Mouse (Mus musculus): Measurements from ENCODE around the gene Mlph.

Mlph gene

DNA sequence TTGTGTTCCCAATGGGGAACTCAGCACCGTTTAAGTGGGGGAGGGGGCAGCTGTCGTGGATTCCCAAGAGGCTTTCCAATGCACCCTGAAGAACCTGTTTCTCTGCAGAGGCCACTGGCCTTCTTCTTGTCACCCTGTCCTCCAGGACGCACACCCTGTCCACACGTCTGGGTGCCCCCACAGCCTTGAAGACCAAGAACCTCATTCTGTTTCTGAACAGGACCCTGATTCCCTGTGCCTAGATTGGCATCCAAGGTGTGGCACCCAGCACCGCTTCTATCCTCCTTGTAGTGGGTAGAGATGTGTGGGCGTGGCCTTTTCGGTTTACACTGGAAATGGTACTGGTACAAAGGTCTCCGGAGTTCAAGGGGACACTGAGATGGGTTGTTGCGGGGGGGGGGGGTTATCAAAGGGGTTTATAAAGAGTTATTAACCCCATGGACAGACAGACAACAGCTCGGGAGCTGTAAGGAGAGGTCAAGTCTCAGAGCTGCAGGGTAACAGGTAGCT, 55.1 kb downstream of the Mlph start:
- no peak for DNase-seq (ENCODE audit: low read depth)

DNA sequence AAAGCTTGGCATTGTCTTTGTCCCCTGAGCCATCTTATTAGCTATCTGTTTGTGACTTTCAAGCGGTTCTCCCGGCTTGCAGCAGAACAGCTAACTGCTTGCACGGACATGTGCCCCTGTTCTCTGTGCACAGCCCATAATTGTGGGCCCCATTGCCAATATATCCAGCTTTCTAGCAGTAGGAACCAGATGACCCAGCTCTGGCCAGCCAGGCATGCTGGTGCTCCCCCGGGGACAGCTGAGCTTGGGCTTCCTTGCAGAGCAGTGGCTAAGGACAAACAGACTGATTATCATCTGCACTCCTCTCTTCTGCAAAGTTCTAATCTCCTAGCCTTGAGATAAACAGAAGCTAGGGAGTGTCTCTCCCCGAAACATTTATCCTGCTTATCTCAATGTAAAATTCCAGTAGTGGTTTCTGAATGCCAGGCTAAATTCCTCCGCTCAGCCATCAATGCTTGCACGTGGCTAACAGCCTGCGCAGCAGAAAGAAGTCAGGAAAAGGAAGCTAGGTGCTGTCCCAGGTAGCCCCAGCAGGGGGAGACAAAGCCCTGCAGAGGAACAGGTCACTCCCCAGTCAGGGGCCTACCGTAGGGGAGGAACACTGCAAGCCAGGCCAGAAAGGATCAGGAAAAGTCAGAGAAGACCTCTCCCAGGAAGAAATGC, 58.2 kb downstream of the Mlph start:
- peak; percentile 40 for DNase-seq (ENCODE audit: low read depth)

DNA sequence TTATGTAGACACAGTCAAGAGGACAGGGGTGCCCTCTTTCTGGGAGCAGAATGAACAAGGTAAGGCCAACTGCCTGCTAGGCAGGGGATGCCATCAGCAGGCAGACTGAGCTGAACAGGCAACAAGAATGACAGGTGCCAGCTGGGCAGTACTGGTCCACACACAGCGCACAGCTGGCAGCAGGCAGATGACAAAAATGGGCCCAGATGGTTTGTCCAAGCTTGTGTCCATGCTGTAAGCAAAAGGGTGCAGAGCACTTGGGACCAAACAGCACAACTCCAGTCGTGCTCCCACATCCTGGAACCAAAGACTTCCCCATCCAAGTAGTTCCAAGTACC, 58.7 kb downstream of the Mlph start:
- DNase-seq (ENCODE audit: low read depth): no peak

DNA sequence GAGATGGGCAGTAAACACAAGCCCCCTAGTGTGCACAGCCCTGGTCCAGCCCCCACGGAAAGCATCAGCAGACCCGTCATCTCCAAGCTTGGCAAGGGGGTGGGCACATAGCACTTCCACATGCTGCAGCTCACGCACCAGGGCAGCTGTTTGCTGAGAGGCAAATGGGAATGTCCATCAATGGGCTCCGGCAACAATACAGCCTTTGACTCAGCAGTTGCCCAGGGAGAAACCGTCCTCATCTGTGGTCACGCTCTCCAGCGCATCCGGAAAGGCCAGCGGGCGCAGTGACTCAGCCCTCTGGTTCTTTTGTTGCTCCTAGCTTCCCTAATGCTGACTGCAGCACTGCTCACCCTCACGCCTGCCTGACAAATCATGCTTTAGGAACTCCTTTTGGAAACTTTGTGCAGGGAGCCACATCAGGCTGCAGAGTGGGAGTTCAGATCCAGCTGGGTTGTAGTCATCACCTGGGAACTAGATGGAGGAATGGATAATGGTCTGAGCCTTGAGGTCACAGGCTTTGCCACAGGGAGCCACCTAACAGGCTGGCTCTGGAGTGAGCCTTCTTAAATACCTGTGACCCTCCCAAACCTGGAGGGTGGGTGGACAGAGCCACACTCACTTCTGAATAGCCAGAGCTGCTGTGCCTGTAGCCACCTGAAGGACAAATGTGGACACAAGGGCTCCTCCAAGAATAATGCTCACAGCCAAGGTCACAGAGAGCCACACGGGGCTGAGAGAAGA, 60.2 kb downstream of the Mlph start:
- DNase-seq (ENCODE audit: low read depth): no peak

DNA sequence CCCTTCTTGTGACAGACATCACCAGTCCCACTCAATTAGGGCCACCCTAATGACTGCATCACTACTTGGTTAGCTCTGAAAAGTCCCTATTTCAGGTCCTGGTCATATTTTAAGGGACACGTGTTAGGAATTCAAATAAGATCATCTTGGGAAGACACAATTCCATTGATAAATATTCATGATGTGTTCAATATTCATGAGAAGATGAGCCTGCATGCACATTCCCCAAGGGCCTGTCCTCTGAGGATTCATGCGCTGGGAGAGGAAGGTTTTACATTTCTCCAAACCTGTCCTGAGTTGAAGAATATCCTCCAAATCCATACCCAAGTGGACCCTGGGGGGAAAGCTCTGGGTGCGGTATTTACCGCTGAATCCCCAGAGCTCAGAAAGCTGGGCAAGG, 61.1 kb downstream of the Mlph start:
- no peak for DNase-seq (ENCODE audit: low read depth)

DNA sequence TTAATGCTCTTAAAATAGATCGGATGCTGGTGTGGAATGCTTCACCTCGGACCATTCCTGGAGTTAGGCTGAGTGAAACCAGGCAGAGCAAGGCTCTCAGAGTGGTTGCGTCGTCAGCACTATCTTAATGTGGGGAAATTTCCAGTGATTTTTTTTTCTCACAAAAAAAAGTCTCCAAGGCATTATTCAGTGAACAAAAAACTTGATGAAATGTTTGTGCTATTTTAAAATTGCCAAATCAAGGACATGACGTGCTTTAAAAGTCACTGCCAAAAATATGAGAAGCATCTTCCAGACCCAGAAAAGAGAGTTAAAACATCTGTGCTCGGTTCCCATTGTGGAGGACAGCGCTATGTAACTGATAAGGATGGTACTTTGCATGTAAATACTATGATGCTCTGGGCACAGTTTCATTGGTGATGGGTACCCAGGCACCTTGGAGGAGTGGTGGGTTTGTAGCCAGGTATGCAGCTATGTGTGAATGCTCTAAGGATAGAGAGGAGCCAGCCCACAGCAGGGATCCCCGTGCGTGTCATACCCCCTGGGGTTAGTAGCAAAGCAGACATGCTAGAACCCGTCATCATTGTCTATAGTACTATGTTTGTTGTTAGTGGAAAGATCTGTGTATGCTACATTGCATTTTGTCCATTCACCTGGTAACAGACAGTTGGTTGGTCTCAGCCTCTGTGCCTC, 65.9 kb downstream of the Mlph start:
- no peak for DNase-seq (ENCODE audit: low read depth)

DNA sequence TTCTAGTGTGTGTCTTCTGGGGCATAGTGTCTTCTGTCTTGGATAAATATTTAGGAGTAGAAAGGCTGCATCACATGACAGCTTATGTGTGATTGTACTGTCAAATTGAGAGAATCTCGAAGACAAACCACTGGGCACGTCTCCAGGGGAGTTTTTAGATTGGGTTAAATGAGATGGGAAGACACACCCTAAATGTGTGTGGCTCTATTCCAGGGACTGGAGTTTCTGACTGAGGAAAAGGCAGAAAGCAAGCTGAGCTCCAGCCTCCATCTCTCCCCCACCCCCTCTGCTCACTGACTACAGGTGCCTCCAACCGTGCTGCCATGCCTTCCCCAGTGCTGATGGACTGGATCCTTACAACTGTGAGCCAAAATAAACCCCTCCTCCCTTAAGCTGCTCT, 66.5 kb downstream of the Mlph start:
- no peak for DNase-seq (ENCODE audit: low read depth)

DNA sequence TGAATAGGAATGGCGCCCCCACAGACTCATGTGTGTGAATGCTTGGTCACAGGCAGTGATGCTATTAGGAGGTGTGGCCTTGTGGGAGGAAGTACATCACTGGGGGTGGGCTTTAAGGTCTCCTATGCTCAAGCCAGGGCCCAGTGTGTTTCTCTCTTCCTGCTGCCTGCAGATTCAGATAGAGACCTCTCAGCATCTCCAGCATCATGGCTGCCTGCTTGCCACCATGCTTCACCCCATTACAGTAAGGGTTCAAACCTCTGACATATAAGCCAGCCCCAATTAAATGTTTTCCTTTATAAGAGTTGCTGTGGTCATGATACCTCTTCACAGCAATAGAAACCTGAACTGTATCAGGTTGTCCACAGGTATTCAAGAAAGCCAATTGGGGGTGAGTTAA, 81.0 kb downstream of the Mlph start:
- DNase-seq (ENCODE audit: low read depth): no peak

DNA sequence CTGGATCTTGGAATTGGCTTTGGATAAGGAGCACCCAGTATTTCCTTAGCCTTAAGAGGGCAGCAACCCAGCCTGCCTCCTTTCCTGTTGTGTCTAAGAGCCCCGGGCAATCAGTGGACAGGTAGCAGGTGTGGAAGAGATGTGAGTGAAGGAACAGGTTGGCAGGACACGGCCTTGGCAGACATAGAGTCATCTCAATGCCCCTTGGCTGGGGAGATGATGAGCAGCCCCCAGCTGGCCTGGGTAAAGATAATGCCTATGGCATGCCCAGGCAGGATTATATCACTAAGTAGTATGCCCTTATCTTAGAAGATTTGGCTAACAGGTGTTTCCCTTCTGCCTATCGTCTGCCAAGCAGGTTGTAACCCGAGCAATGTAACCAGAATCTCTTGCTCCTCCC, 82.3 kb downstream of the Mlph start:
- DNase-seq (ENCODE audit: low read depth): no peak

DNA sequence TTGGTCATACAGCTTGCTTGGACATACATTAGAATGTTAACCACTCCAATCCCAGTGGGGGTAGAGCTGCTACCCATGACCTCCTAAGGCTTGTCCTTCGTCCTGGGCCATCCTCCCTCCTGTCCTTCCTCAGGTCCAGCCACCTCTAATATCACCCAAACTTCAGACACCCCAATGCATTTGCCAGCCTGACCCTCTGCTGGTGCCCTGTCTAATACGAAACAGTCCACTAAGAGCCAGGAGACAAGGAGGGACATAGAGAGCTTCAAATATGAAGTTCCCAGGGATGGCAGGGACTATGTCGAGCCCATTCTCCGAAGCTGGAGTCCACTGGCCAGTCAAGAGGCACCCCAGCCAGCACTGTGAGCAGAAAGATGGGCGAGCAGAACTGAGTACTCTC, 82.8 kb downstream of the Mlph start:
- DNase-seq (ENCODE audit: low read depth): no peak

DNA sequence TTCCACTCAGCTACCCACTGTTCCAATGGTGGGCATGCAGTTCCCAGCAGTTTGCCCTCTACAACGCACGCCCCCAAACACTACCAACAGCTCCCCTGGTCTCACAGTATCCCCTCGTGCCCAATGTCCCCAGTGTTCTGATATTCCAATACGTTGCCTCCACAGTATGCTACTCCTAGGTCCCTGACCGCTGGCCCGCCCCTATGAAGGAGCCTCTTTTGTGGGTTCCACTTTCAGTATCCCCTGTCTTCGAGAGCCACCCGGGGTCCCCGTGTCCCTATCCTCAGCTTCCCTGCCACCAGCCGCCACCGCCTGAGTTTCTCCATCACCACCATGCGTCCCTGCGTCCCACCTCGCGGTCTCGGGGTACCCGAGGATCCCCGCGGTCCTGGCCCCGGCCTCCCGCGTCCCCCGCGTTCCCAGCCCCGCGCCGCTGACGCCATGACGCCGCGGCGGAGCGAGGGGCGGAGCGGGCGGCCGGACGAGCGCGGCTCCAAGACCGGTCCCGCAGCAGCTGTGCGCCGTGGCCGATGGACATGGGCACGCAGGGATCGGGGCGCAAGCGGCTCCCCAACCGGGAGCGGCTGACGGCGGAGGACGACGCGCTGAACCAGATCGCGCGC, 83.5 kb downstream of the Mlph start, which contains the start of gene Lrrfip1:
Gene Lrrfip1, plus strand, starts transcription at position 470 of the 623 bp plus-strand sequence.
- no peak for DNase-seq (ENCODE audit: low read depth)

DNA sequence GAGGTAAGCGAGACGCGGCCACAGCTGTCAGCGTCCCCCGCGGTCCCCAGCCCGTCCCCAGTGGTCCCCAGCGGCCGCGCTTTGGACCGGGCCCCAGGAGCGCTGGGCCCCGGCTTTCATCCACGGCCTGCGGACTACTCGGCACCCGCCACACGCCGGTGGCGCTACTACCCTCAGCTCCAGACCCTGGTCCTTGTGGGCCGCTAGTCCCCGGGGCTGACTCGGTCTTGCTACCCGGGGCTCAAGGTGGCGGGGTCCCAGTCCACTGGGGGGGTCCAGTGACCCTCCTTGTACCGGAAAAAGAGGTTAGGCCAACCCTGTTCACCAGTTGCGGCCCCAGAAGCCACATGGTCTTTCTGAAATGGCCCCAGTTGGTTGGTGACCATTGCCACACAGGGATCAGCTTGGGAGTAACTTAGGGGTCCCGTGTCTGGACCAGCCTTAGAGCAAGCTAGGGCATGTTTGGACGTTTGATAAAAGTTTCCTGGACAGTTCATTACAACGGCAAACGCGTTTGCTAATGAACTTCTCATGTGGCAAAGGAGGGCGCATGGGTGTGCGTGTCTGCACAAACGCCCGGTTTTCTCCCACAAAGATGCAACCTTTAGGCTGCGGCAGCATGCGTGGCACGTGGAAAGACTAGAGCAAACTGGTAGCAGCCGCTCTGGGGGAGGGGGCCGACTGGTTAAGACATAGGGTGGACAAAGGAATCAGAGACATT, 84.2 kb downstream of the Mlph start:
- no peak for DNase-seq (ENCODE audit: low read depth)

DNA sequence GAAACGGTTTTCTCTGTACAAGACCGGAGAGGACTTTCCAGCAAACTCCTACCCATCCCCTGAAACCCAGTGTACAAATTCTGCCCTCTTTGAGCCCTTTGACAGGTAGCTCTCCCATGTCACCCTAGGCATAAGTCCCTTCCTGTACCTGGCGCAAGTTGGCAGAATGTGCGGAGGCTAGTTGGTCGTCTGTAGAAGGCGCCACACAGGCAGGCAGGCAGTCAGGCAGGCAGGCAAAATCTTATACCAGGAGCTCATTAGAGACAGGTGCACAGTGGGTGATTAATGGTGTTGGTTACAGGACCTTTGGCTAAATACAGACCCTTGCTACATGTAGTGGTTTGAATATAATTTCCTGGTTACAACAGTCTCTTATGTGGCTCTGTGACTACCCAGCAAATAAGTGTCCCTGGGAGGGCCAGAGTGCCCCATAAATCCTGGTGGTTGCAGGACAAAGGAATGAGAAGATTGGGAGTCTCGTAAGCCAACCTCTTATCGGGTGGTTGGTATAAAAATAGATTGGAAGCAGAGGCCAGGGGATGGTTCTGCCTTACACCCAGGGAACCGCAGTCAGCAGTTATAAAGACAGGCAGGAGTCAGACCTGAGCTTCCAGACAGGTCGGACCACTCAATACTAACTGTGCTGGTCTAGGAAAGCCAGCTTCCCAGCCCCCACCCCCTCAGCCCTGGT, 85.2 kb downstream of the Mlph start:
- DNase-seq (ENCODE audit: low read depth): no peak

Data from c-Kit-positive CD71-positive TER-119-negative erythroid progenitor cells, embryonic 14.5 days (primary cell).